Mouse (Mus musculus) splenic B cell, adult 2 months (primary cell): ENCODE data around the gene Lipc.

ENCODE experiments used
- DNase-seq: peaks from one replicate; pipeline ENCODE4 v3.0.0-alpha.2; 2011; ENCODE audit warnings: low read depth, low spot score
- H3K27me3 ChIP-seq: 2 replicates; pipeline ENCODE4 v1.6.1; 2012; ENCODE audit warnings: mild to moderate bottlenecking, low read length, moderate library complexity, mixed read lengths; ENCODE audit not compliant: control insufficient read depth, poor library complexity, insufficient read depth, severe bottlenecking
- H3K36me3 ChIP-seq: 2 replicates; pipeline ENCODE4 v1.6.1; 2012; ENCODE audit warnings: mild to moderate bottlenecking, low read length, moderate library complexity, mixed read lengths; ENCODE audit not compliant: control insufficient read depth, poor library complexity, insufficient read depth, severe bottlenecking

Lipc gene

GRCm38 (mm10) chr9:70914659-70915355 lies 37.2 kb downstream of the Lipc start:
- DNase-seq = no peak
- Histone ChIP-seq H3K36me3 (no peaks in the 10 kb centered on the region), H3K27me3 (no peaks in the 10 kb centered on the region)

- no peak for DNase-seq
- no peaks in the 10 kb centered on the region for H3K27me3 ChIP-seq
- no peaks in the 10 kb centered on the region for H3K36me3 ChIP-seq
These were observed 40.9 kb downstream of the Lipc start for GRCm38 (mm10) chr9:70911163-70911562.

- no peaks in the 10 kb centered on the region for H3K27me3 ChIP-seq
- H3K36me3 ChIP-seq = no peaks in the 10 kb centered on the region
- no peak for DNase-seq
These were observed 41.7 kb downstream of the Lipc start for GRCm38 (mm10) chr9:70910351-70910750.

GRCm38 (mm10) chr9:70902821-70903730 lies 49.0 kb downstream of the Lipc start:
- no peaks in the 10 kb centered on the region for H3K36me3 ChIP-seq
- H3K27me3 ChIP-seq = no peaks in the 10 kb centered on the region
- DNase-seq = no peak

- DNase-seq = peak; percentile 77
- H3K36me3 ChIP-seq = no peaks in the 10 kb centered on the region
- H3K27me3 ChIP-seq = no peaks in the 10 kb centered on the region
These were observed 57.8 kb downstream of the Lipc start for GRCm38 (mm10) chr9:70894201-70894600.

- DNase-seq = no peak
These were observed 58.5 kb downstream of the Lipc start for GRCm38 (mm10) chr9:70893526-70893925.

GRCm38 (mm10) chr9:70892627-70893026 lies 59.4 kb downstream of the Lipc start:
- no peaks in the 10 kb centered on the region for H3K27me3 ChIP-seq
- DNase-seq = no peak
- no peaks in the 10 kb centered on the region for H3K36me3 ChIP-seq

More at GRCm38 (mm10) chr9:70893526-70893925, 58.5 kb downstream of the Lipc start:
- no peaks in the 10 kb centered on the region for H3K27me3 ChIP-seq
- H3K36me3 ChIP-seq = no peaks in the 10 kb centered on the region

GRCm38 (mm10) chr9:70891431-70892133 lies 60.4 kb downstream of the Lipc start:
- peak; percentile 48 for DNase-seq
- Histone ChIP-seq H3K36me3 (no peaks in the 10 kb centered on the region), H3K27me3 (no peaks in the 10 kb centered on the region)

- DNase-seq = no peak
- H3K36me3 ChIP-seq = no peaks in the 10 kb centered on the region
- no peaks in the 10 kb centered on the region for H3K27me3 ChIP-seq
These were observed 61.3 kb downstream of the Lipc start for GRCm38 (mm10) chr9:70890736-70891135.

- H3K27me3 ChIP-seq = no peaks in the 10 kb centered on the region
- DNase-seq = no peak
- H3K36me3 ChIP-seq = no peaks in the 10 kb centered on the region
These were observed 63.1 kb downstream of the Lipc start for GRCm38 (mm10) chr9:70888969-70889368.

- Histone ChIP-seq H3K27me3 (no peaks in the 10 kb centered on the region), H3K36me3 (no peaks in the 10 kb centered on the region)
- no peak for DNase-seq
These were observed 63.5 kb downstream of the Lipc start for GRCm38 (mm10) chr9:70888556-70888955.

- no peak for DNase-seq
- Histone ChIP-seq H3K36me3 (no peaks in the 10 kb centered on the region), H3K27me3 (no peaks in the 10 kb centered on the region)
These were observed 70.0 kb downstream of the Lipc start for GRCm38 (mm10) chr9:70881982-70882381.

GRCm38 (mm10) chr9:70878823-70879222 lies 73.2 kb downstream of the Lipc start:
- DNase-seq = peak; percentile 26
- no peaks in the 10 kb centered on the region for H3K36me3 ChIP-seq
- no peaks in the 10 kb centered on the region for H3K27me3 ChIP-seq

- no peaks in the 10 kb centered on the region for H3K36me3 ChIP-seq
- no peaks in the 10 kb centered on the region for H3K27me3 ChIP-seq
- no peak for DNase-seq
These were observed 73.9 kb downstream of the Lipc start for GRCm38 (mm10) chr9:70878157-70878556.

- no peaks in the 10 kb centered on the region for H3K36me3 ChIP-seq
- no peak for DNase-seq
- no peaks in the 10 kb centered on the region for H3K27me3 ChIP-seq
These were observed 76.5 kb downstream of the Lipc start for GRCm38 (mm10) chr9:70875490-70875889.
